Mouse (Mus musculus): ENCODE measurements around the gene Pex5.

GRCm38 (mm10) chr6:124457827-124458226 lies 43.0 kb upstream of the Pex5 start:
- TF ChIP-seq CTCF (IDR thresholded peaks at IDR 0.05; ENCODE audit: extremely low read depth, insufficient read depth, insufficient read length, insufficient replicate concordance): no peak
- TF ChIP-seq POLR2A (IDR thresholded peaks at IDR 0.05; ENCODE audit: low read depth, low read length): no peak

Measured in spleen, adult 2 months (tissue).